Mouse (Mus musculus): Measurements from ENCODE around the gene E2f2.

GRCm38 (mm10) chr4:136172011-136172541 lies at the start of gene E2f2:
- TF ChIP-seq EP300 (optimal IDR thresholded peaks at IDR 0.05) (no peak), CTCF (IDR thresholded peaks at IDR 0.05; ENCODE audit: low read depth) (no peak)
